In genomic region chr2:144458355-144458754, GRCm38 (mm10) we compare ENCODE assay signal across 8 mouse cellular contexts.
DNase-seq lines count a peak whose midpoint lies in the region; ATAC-seq lines count a peak whose summit lies in the region.

No protein-coding gene starts in this region.

- no peak for DNase-seq in heart, adult 9 months (ENCODE audit: low spot score in 2 of 2)
- DNase-seq in hindbrain, embryonic 10.5 days (ENCODE audit: low spot score) = no peak
- DNase-seq in gastrocnemius, postnatal 25 days = no peak
- no peak for DNase-seq in frontal cortex, postnatal 36 days (ENCODE audit: low spot score in 2 of 2)

- H3K36me3 ChIP-seq in heart, embryonic 11.5 days (ENCODE audit: control insufficient read depth, insufficient read depth, low read length) = no peaks in the 10 kb centered on the region
- H3K36me3 ChIP-seq in hindbrain, embryonic 10.5 days = no peaks in the 10 kb centered on the region
- H3K36me3 ChIP-seq in liver, embryonic 16.5 days (ENCODE audit: control insufficient read depth, insufficient read depth) = no peaks in the 10 kb centered on the region

- H3K9ac ChIP-seq in heart, embryonic 11.5 days (ENCODE audit: low read depth, low read length) = no peak overlapping the region
- no peak overlapping the region for H3K9ac ChIP-seq in liver, embryonic 16.5 days (ENCODE audit: low read depth, low read length)

- 0 out of 2 replicates have a peak, but pooled peaks cover 4% of the 10 kb centered on the region for H3K27me3 ChIP-seq in heart, embryonic 11.5 days (ENCODE audit: control insufficient read depth, insufficient read depth, low read length)
- peaks cover 13% of the 10 kb centered on the region; the same call in 1 of the 2 replicates for H3K27me3 ChIP-seq in hindbrain, embryonic 10.5 days (ENCODE audit: insufficient read depth, poor library complexity, severe bottlenecking)
- no peaks in the 10 kb centered on the region for H3K27me3 ChIP-seq in liver, embryonic 16.5 days (ENCODE audit: control insufficient read depth, insufficient read depth, low read depth, low read length)

- H3K27ac ChIP-seq in heart, embryonic 11.5 days (ENCODE audit: low read depth, low read length) = no peak overlapping the region
- no peak overlapping the region for H3K27ac ChIP-seq in brown adipose tissue, adult 24 weeks (replicated peaks; ENCODE audit: low read depth, low read length)
- H3K27ac ChIP-seq in hindbrain, embryonic 10.5 days = peak overlapping the region; percentile 57; the same call in 1 of the 2 replicates
- no peak overlapping the region for H3K27ac ChIP-seq in liver, embryonic 16.5 days (ENCODE audit: low read length)

- WGBS in heart, embryonic 11.5 days (ENCODE audit: insufficient replicate concordance) = 68% methylated on average over 6 of the region's 6 CpGs
- WGBS in hindbrain, embryonic 10.5 days = 70% methylated on average over 6 of the region's 6 CpGs
- 69% methylated on average over 6 of the region's 6 CpGs for WGBS in liver, embryonic 16.5 days (ENCODE audit: insufficient replicate concordance)

- H3K4me1 ChIP-seq in heart, embryonic 11.5 days (ENCODE audit: control insufficient read depth, insufficient read depth, low read length) = no peaks in the 10 kb centered on the region
- H3K4me1 ChIP-seq in brown adipose tissue, adult 24 weeks (ENCODE audit: control insufficient read depth, insufficient read depth, insufficient read length, low read length) = no peaks in the 10 kb centered on the region
- peaks cover 13% of the 10 kb centered on the region for H3K4me1 ChIP-seq in hindbrain, embryonic 10.5 days (replicated peaks)
- H3K4me1 ChIP-seq in liver, embryonic 16.5 days (ENCODE audit: control insufficient read depth, low read depth, low read length) = no peaks in the 10 kb centered on the region

- H3K4me2 ChIP-seq in heart, embryonic 11.5 days = peak overlapping the region; percentile 72
- peak overlapping the region; percentile 62 for H3K4me2 ChIP-seq in liver, embryonic 16.5 days (ENCODE audit: low read depth, low read length)

- no peak for ATAC-seq in heart, embryonic 11.5 days (replicated peaks; ENCODE audit: insufficient number of reproducible peaks, low FRiP score, low TSS enrichment)
- ATAC-seq in liver, embryonic 16.5 days (ENCODE audit: low read depth) = no peak
- no peak for ATAC-seq in granulocyte monocyte progenitor cell, adult 5-6 weeks (replicated peaks; ENCODE audit: poor library complexity, severe bottlenecking)

- peak overlapping the region; percentile 51; the same call in 1 of the 2 replicates for H3K4me3 ChIP-seq in heart, embryonic 11.5 days (ENCODE audit: low read depth, low read length)
- peak overlapping the region; percentile 75 for H3K4me3 ChIP-seq in brown adipose tissue, adult 24 weeks (ENCODE audit: insufficient read depth, low read depth, low read length)
- H3K4me3 ChIP-seq in hindbrain, embryonic 10.5 days = peak overlapping the region; percentile 61
- peak overlapping the region; percentile 62; the same call in 1 of the 2 replicates for H3K4me3 ChIP-seq in liver, embryonic 16.5 days (ENCODE audit: low read depth, low read length)

- no peaks in the 10 kb centered on the region for H3K9me3 ChIP-seq in heart, embryonic 11.5 days (replicated peaks; ENCODE audit: control insufficient read depth, low read length)
- no peaks in the 10 kb centered on the region for H3K9me3 ChIP-seq in hindbrain, embryonic 10.5 days
- no peaks in the 10 kb centered on the region for H3K9me3 ChIP-seq in liver, embryonic 16.5 days (replicated peaks; ENCODE audit: control insufficient read depth, low read length)
